Mouse (Mus musculus): Measurements from ENCODE around the gene Syde1. TPM values are rescaled to one million over a fixed set of nuclear protein-coding genes. Genes with fewer than 3 reads are reported as not detected.

Syde1 gene
- total RNA-seq, 2 experiments from 2014 or later, result not detected

GRCm38 (mm10) chr10:78578204-78578603 is 13.6 kb downstream of the Syde1 start:
- no peak for ATAC-seq (replicated peaks; ENCODE audit: low FRiP score, poor library complexity, severe bottlenecking)

DNA sequence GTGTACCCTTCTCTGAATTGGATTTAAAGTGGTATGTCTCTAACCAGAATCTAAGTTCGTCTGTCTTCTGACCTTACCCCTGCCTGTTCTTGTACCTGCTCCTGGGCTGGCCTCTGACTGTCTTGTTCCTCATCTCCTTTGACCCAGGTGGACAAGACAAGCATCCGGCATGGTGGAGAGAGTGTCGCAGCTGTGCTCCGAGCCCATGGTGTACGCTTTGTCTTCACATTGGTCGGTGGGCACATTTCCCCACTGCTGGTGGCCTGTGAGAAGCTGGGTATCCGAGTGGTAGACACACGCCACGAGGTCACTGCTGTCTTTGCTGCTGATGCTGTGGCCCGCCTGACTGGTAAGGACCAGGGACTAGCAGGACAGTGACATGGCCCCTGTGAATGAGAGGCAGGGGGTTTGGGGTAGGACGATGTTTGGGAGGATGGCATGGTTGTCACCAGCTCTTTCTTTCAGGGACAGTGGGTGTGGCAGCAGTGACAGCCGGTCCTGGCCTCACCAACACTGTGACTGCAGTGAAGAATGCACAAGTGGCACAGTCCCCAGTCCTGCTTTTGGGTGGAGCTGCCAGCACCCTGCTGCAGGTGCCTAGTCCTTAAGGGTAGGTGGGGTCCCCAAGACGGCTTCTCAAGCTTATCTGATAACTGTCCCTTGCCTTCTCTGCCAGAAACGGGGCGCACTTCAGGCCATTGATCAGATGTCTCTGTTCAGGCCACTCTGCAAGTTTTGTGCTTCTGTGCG is 15.2 kb downstream of the Syde1 start:
- ATAC-seq (replicated peaks; ENCODE audit: low FRiP score, poor library complexity, severe bottlenecking), result no peak

GRCm38 (mm10) chr10:78575690-78576089 is 16.1 kb downstream of the Syde1 start:
- ATAC-seq (replicated peaks; ENCODE audit: low FRiP score, poor library complexity, severe bottlenecking), result no peak

DNA sequence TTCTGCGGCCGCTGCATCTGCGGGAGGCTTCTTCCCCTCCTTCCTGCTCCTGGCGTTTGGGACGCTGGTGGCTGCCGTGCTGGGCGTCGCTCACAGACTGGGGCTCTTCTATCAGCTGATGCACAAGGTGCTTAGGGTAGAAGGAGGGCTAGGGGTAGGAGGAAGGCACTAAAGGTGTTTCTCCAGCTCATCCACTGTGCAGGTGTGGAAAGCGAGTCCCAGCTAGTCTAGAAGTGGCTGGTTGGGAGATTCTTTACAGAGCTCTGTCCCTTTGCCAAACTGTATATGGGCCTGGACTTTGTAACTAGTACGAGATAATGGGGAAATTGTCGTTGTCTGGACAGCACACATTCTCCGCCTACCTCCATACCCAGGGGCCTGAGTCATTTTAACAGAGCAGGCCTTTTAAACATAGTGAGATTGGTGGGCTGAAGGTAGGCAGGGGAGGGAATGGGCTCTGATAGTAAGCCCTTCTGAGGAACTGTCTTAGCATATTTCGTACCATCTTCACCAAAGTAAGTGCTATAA is 16.6 kb downstream of the Syde1 start:
- ATAC-seq (replicated peaks; ENCODE audit: low FRiP score, poor library complexity, severe bottlenecking), result no peak

DNA sequence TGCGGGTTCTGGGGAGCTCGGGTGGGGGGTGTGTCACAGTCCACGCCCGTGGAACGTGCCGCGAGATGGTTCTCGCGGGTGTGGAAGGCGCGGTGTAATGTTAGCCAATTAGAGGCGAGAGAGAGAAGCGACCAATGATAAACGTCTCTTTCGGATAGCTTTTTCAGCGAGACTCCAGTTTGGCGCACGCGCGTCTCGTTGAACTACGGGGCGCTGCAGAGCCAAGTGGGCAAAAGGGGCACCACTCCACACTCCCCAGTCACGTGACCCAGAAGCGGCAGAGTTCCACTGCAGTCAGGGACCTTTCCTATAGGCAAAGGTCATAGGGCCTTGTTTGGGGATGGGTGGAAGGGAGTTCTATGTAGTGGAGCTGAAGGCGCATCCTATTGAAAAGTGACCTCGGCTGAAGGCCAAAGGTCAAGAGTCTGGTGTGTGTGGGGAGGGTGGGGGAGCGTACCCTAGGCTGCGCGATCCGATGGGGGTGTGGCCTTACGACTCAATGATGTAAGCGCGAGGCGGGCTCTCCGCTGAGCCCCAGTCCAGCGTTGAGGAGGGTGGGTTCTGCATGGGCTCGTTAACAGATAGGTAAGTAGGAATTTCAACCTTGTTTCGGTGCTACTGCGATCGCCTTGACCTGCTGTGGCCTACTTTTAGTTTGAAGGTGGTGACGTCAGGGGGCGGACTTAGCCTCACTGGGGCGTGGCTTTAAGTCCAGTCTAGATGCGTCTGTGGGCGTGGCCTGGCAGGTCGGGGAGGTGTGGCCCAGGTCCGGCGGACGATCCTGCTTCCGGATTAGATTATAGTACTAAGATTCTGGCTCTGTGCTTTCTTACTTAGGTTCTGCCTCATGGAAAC is 17.3 kb downstream of the Syde1 start, which contains the start of gene Ilvbl:
Ilvbl (plus strand) TSS at position 97 of the 855 bp plus-strand sequence.
- peak; percentile 94 for ATAC-seq (replicated peaks; ENCODE audit: low FRiP score, poor library complexity, severe bottlenecking)

GRCm38 (mm10) chr10:78573226-78573625 is 18.5 kb downstream of the Syde1 start:
- ATAC-seq (replicated peaks; ENCODE audit: low FRiP score, poor library complexity, severe bottlenecking), result no peak

DNA sequence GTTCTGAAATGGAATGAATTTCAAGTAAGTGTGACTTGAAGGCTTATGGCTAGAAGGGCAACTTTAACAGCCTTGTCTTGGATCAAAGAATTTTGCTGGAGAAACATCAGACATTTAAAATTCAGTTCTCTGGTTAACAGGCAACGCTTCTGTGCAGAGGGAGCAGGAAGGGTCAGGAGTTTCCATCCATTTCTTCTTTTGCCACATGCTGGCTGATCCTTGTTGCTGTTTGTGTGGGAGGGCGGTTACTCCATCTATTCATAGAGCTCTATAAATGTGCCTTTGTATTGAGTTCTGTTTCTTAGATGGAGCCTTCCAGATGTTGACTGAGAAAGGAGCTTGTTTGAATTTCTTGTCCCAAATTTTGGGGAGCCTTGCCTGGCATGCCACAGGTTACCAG is 20.9 kb downstream of the Syde1 start:
- ATAC-seq (replicated peaks; ENCODE audit: low FRiP score, poor library complexity, severe bottlenecking), result no peak

- no peak for ATAC-seq (replicated peaks; ENCODE audit: low FRiP score, poor library complexity, severe bottlenecking)
Measured at GRCm38 (mm10) chr10:78570416-78570815, 21.3 kb downstream of the Syde1 start.

DNA sequence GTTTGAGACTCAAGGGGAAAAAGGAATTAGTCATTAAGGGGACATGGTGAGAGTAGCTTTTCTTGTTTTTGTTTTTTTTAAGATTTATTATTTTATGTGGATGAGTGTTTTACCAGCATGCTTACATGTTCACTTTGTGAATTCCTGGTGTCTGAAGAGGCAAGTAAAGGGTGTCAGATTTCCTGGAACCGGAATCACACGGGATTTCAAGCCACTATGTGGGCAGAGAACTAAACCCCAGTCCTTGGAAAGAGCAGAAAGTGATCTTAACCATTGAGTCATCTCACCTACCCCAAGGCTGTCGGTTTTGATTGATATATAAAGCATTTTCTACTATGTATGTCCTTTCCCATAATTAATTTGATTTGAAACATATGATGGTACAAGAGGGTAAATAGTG is 22.1 kb downstream of the Syde1 start:
- ATAC-seq (replicated peaks; ENCODE audit: low FRiP score, poor library complexity, severe bottlenecking), result no peak

DNA sequence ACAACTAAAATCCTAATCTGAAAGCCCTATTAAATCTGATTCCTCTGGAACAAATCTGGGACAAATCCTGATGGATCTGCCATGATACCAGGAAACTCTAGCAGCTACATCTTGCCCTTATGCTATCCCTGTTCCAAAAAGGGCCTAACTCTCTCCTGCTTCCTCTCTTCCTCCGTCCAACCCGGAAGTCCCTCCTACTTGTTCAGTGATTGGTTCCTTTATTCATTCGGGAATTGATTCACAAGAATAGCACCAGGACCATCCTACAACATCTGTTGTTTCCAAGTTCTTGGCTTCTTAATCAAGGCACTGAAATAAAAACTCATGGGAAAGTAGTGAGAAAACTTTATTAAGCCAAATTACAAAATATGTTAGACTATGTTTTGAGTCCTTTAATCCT is 22.6 kb downstream of the Syde1 start:
- no peak for ATAC-seq (replicated peaks; ENCODE audit: low FRiP score, poor library complexity, severe bottlenecking)

- no peak for ATAC-seq (replicated peaks; ENCODE audit: low FRiP score, poor library complexity, severe bottlenecking)
Measured at GRCm38 (mm10) chr10:78565070-78565469, 26.7 kb downstream of the Syde1 start.

DNA sequence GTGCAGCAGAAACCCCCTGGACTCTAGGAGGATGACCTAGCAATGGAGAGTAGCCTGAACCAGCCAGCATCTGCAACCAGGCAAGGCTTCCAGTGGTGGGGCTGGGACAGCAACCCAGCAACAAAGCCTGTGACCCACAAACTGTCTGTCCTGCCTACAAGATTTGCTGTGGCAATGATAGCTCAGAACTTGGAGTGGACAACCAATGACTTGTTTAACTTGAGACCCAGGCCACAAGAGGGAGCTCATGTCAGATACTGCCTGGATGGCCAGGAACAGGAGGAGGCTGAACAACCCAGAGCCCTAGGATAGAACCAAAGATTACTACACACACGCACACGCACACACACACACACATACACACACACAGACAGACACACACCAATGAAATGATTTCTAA is 50.8 kb downstream of the Syde1 start:
- ATAC-seq (replicated peaks; ENCODE audit: low FRiP score, poor library complexity, severe bottlenecking), result no peak

Other genes with a start within 250 kb of the Syde1 start
- 3.3 and 5.8 TPM in 2 replicates for gene Agpat3, start 239.5 kb downstream of the Syde1 start, total RNA-seq (2015; ENCODE audit: low replicate concordance)
- 2.6 and 3.2 TPM in 2 replicates for gene Agpat3, start 239.5 kb downstream of the Syde1 start, total RNA-seq (2017; ENCODE audit: low replicate concordance)
- gene Rrp1, start 178.9 kb downstream of the Syde1 start, total RNA-seq (2015; ENCODE audit: low replicate concordance), result 4.8 and 17.3 TPM in 2 replicates
- gene Rrp1, start 178.9 kb downstream of the Syde1 start, total RNA-seq (2017; ENCODE audit: low replicate concordance), result 44.9 and 46.9 TPM in 2 replicates
- 17.7 and 24.9 TPM in 2 replicates for gene Cstb, start 166.3 kb downstream of the Syde1 start, total RNA-seq (2015; ENCODE audit: low replicate concordance)
- gene Cstb, start 166.3 kb downstream of the Syde1 start, total RNA-seq (2017; ENCODE audit: low replicate concordance), result 3.3 and 10.0 TPM in 2 replicates
- 2.9 and 6.3 TPM in 2 replicates for gene Pdxk, start 127.0 kb downstream of the Syde1 start, total RNA-seq (2015; ENCODE audit: low replicate concordance)
- 1.4 TPM in 2 replicates for gene Pdxk, start 127.0 kb downstream of the Syde1 start, total RNA-seq (2017; ENCODE audit: low replicate concordance)
- not detected in 2 replicates for gene Olfr1358, start 74.5 kb downstream of the Syde1 start, total RNA-seq (2015; ENCODE audit: low replicate concordance)
- gene Olfr1358, start 74.5 kb downstream of the Syde1 start, total RNA-seq (2017; ENCODE audit: low replicate concordance), result not detected in 2 replicates
- gene Ilvbl, start 17.6 kb downstream of the Syde1 start, total RNA-seq (2015; ENCODE audit: low replicate concordance), result 5.6 and 6.5 TPM in 2 replicates
- gene Ilvbl, start 17.6 kb downstream of the Syde1 start, total RNA-seq (2017; ENCODE audit: low replicate concordance), result 8.4 and 12.7 TPM in 2 replicates
- not detected in 2 replicates for gene Olfr1357, start 26.1 kb upstream of the Syde1 start, total RNA-seq (2015; ENCODE audit: low replicate concordance)
- not detected in 2 replicates for gene Olfr1357, start 26.1 kb upstream of the Syde1 start, total RNA-seq (2017; ENCODE audit: low replicate concordance)
- not detected in 2 replicates for gene Casp14, start 126.3 kb upstream of the Syde1 start, total RNA-seq (2015; ENCODE audit: low replicate concordance)
- not detected in 2 replicates for gene Casp14, start 126.3 kb upstream of the Syde1 start, total RNA-seq (2017; ENCODE audit: low replicate concordance)
- not detected in 2 replicates for gene Ccdc105, start 161.1 kb upstream of the Syde1 start, total RNA-seq (2015; ENCODE audit: low replicate concordance)
- gene Ccdc105, start 161.1 kb upstream of the Syde1 start, total RNA-seq (2017; ENCODE audit: low replicate concordance), result not detected in 2 replicates
- not detected in 2 replicates for gene Slc1a6, start 188.5 kb upstream of the Syde1 start, total RNA-seq (2015; ENCODE audit: low replicate concordance)
- not detected in 2 replicates for gene Slc1a6, start 188.5 kb upstream of the Syde1 start, total RNA-seq (2017; ENCODE audit: low replicate concordance)